Mouse (Mus musculus) olfactory bulb, adult 2 months (tissue): Measurements from ENCODE around the gene Fbxo8.

Experiments used
- CTCF ChIP-seq: fragments of 200-500 bp; IDR thresholded peaks from 2 replicates; pipeline ENCODE4 v1.5.1; 2012; ENCODE audit warnings: low read depth, mild to moderate bottlenecking, low read length, moderate library complexity; ENCODE audit not compliant: insufficient read depth
- POLR2A ChIP-seq: fragments of 200-500 bp; IDR thresholded peaks from 2 replicates; pipeline ENCODE4 v1.6.1; 2012; ENCODE audit warnings: mild to moderate bottlenecking, low read depth, low read length, moderate library complexity; ENCODE audit not compliant: insufficient read depth

- TF ChIP-seq CTCF (no peak), POLR2A (no peak)
These were observed 60.8 kb downstream of the Fbxo8 start for GRCm38 (mm10) chr8:56611736-56612135.
